Mouse (Mus musculus): ENCODE results near the gene Dleu7.

GRCm38 (mm10) chr14:62248345-62248744 is 44.5 kb downstream of the Dleu7 start:
- TF ChIP-seq CTCF (IDR thresholded peaks at IDR 0.05; ENCODE audit: borderline replicate concordance, insufficient read depth, low read depth, low read length) (no peak), POLR2A (IDR thresholded peaks at IDR 0.05; ENCODE audit: borderline replicate concordance, insufficient read depth, low read length) (no peak)
